Mouse (Mus musculus) urinary bladder, adult 2 months (tissue): ENCODE results near the gene Tubg2. TPM values are rescaled to one million over a fixed set of nuclear protein-coding genes. Genes with fewer than 3 reads are reported as not detected.

ENCODE experiments used
- DNase-seq: peaks from one replicate; pipeline ENCODE4 v3.0.0; 2022; ENCODE audit warnings: low spot score
- polyA plus RNA-seq: library from polyadenylated mRNA; depleted of rRNA; stranded (reverse); fragments of >200 nt; gene quantifications from 2 replicates; pipeline ENCODE4 v1.2.3, GENCODE M21; 2012

Gene Tubg2
- polyA plus RNA-seq, 1 experiment, result 3.3 TPM

DNA sequence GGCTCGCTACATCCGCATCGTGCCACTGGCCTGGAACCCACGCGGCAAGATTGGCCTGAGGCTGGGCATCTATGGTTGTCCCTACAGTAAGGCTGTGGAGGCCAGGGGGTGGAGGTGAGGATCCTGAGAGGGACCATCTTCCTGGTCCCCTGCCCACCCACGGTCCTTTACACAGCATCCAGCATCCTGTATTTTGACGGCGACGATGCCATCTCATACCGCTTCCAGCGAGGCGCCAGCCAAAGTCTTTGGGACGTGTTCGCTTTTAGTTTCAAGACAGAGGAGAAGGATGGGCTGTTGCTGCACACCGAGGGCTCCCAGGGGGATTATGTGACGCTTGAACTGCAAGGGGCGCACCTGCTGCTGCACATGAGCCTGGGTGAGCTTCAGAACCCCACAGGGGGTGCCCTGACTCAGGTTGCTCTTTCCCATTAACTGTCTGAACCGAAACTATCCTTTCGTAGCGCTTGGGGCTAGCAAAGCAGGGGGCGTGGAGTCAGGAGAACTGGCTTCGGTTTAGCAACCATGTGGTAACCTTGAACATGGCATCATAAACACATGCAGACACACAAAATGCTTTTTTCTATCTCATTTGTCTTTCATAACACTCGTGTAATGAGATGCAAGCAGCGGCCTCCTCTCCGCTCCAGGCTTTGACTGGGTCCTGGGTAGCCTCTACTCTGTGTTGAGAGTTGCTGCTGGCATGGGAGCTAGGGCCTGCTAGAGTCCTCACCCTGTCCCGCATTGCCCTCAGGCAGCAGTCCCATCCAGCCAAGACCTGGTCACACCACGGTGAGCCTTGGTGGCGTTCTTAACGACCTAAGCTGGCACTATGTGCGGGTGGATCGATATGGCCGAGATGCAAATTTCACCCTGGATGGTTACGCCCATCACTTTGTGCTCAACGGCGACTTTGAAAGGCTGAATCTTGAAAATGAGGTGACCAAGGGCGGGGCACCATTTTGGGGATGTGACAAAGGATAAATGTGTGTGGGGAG is 22.7 kb downstream of the Tubg2 start:
- peak; percentile 23 for DNase-seq

DNA sequence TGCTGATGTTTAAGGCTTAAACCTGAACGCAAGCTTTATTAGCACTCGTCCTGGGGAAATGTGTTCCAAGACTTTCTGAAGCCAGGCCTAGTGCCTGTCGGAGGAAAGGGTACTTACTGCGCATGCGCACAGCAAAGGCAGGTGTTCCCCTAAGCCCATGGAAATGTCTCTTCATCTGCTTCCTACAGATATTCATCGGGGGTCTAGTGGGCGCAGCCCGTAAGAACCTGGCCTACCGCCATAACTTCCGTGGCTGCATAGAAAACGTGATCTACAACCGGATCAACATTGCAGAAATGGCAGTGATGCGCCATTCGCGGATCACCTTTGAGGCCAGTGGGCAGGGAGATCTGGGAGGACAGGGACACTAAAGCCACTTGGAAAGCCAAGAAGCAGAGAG is 23.6 kb downstream of the Tubg2 start:
- DNase-seq, result no peak

DNA sequence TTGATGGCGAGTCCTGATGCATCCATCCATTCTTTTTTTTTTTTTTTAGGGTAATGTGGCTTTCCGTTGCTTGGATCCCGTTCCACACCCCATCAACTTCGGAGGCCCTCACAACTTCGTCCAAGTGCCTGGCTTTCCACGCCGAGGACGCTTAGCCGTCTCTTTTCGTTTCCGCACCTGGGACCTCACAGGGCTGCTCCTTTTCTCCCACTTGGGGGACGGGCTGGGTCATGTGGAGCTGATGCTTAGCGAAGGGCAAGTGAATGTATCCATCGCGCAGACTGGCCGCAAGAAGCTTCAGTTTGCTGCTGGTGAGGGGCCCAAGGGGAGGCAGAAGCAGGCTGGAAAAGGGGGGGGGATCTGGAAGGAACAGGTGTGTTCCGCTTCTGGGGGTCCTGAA is 24.6 kb downstream of the Tubg2 start:
- DNase-seq, result no peak

DNA sequence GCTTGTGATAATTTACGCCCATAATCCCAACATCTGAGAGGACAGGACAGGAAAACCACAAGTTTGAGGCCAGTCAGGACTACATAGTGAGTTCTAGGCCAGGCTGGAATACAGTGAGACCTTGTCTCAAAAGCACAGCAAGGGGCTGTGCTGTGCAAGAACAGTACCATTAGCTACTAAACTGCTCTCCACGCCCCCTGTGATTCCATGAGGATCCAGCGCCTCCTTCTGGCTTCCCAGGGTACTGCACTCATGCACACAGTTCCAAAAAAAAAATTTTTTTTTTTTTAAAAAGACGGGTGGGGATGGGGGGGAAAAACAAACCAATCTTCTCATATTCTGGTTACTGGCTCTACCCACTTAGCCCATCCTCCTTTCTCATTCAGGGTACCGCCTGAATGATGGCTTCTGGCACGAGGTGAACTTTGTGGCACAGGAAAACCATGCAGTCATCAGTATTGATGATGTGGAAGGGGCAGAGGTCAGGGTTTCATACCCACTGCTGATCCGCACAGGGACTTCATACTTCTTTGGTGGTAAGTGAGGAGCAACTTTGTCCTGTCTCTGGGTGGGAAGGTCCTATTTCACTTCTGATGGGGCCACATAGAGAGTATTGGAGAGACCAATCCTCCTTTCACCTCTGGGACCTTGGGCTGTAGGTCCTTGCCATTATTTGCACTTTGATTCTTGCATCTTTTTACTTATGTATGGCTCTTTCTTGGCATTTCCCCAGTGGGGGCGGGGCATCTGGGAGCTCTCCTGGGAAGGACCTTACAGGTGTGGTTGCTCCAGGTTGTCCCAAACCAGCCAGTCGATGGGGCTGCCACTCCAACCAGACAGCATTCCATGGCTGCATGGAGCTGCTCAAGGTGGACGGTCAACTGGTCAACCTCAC is 25.4 kb downstream of the Tubg2 start:
- peak; percentile 51 for DNase-seq

DNA sequence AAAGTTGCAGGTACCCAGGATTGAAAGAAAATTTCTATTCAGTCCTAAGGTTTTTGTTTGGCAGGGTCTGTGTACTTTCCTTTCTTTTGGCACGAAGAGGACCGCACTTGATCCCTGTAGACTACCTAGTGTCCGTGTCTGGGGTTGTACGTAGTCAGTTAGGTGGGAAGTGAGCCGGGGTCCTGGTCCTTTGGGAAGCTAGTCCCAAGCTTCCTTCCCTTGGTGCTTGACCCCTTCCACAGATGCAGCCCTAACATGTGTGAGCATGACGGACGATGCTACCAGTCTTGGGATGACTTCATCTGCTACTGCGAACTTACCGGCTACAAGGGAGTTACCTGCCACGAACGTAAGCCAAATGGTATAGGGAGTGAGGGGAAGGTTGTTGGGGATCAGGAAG is 26.3 kb downstream of the Tubg2 start:
- DNase-seq, result no peak

DNA sequence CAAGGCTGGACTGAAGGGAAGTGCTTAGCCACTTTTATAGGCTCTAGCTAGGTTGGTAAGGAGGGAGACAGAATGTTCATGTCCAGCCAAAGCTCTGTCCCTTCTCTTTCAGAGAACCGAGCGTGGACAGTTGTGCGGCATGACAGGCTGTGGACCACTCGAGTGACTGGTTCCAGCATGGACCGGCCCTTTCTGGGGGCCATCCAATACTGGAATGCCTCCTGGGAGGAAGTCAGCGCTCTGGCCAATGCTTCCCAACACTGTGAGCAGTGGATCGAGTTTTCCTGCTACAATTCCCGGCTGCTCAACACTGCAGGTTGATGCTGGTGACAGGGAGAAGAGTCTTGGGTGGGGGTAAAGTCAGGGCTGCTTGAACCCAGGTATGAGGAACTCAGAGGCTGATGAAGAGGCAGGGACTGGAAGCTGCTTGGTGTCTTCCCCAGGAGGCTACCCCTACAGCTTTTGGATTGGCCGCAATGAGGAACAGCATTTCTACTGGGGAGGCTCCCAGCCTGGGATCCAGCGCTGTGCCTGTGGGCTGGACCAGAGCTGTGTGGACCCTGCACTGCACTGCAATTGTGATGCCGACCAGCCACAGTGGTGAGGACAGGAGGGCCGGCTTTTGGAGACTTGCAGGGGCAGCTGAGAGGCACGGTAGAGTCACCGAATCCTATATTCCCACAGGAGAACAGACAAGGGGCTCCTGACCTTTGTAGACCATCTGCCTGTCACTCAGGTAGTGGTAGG is 27.2 kb downstream of the Tubg2 start:
- DNase-seq, result no peak

DNA sequence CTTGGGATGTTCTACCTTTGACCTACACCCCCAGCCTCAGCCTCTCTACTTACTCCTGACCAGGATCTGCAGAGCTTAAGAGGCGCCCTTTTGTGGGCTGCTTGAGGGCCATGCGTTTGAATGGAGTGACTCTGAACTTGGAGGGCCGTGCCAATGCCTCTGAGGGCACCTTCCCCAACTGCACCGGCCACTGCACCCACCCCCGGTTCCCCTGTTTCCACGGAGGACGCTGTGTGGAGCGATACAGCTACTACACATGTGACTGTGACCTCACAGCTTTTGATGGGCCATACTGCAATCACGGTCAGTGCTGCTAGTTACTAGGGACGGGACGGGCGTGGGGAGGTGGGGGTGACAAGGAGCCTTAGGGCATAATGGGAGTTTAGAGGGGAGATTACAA is 29.3 kb downstream of the Tubg2 start:
- no peak for DNase-seq

DNA sequence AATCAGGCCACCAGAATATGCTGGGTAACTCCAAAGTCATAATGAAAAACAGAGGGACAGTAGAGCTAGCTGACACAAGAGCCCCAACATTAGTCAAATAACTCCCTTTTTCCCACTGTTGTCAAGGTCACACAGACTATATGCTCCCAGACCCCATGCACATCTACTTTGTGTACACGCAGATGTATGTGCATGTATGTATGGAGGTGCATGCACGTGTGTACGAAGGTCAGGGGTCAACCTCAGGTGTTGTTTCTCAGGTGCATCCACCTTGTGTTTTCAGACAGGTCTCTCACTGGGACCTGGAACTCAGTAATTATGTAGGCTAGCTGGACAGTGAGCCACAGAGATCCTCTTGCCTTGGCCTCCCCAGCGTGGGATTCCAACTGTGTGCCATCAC is 29.7 kb downstream of the Tubg2 start:
- no peak for DNase-seq

DNA sequence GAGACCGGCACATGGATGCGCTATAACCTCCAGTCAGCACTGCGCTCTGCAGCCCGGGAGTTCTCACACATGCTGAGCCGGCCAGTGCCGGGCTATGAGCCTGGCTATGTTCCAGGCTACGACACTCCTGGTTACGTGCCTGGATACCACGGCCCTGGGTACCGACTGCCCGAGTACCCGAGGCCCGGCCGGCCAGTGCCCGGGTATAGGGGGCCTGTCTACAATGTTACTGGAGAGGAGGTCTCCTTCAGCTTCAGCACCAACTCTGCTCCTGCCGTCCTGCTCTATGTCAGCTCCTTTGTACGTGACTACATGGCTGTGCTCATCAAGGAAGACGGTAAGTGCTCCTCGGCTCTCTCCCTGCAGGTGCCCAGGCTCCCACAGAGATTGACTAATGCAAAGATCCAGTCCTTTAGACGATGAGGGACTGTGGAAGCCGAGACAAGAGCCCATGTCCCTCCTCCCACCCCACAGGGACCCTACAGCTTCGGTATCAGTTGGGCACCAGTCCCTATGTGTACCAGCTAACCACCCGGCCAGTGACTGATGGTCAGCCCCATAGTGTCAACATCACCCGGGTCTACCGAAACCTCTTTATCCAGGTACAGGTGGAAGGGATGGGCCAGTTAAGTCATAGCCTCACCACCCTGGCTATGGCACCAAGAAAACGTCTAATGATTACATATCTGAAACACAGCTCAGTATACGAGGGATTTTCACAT is 31.0 kb downstream of the Tubg2 start:
- no peak for DNase-seq

DNA sequence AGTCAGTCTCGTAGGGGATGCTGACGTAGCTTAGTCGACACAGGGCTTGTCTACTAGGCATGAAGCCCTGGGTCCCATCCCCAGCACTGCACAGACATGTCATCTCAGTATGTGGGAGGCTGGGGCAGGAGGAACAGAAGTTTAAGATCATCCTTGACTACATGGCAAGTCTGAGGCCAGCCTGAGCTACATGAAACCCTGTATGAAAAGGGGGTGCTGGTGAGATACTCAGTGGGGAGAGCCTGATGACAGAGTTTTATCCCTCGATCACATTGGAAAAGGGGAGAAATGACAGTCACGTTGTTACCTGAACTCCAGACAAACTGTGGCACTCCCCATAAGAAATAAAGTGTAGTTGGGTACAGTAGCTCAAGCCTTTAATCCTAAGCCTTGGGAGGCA is 31.8 kb downstream of the Tubg2 start:
- DNase-seq, result no peak

DNA sequence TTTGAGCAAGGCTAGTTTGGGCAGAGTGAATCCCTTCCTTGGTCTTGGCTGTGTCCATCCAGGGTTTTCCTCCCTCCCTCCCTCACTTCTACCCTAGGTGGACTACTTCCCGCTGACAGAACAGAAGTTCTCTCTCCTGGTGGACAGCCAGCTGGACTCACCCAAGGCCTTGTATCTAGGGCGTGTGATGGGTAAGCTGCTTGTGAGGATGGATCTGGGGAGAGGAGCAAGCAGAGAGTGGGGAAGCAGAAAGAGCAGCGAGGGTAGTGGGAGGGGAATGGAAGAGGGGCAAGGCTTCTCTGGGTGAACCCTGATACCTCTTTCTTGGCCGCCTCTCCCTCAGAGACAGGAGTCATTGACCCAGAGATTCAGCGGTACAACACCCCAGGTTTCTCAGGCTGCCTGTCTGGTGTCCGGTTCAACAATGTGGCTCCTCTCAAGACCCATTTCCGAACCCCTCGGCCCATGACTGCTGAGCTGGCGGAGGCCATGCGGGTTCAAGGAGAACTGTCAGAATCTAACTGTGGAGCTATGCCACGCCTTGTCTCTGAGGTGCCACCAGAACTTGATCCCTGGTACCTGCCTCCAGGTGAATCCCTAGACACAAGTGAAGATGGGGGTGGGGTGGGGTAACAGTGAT is 32.6 kb downstream of the Tubg2 start:
- DNase-seq, result no peak

DNA sequence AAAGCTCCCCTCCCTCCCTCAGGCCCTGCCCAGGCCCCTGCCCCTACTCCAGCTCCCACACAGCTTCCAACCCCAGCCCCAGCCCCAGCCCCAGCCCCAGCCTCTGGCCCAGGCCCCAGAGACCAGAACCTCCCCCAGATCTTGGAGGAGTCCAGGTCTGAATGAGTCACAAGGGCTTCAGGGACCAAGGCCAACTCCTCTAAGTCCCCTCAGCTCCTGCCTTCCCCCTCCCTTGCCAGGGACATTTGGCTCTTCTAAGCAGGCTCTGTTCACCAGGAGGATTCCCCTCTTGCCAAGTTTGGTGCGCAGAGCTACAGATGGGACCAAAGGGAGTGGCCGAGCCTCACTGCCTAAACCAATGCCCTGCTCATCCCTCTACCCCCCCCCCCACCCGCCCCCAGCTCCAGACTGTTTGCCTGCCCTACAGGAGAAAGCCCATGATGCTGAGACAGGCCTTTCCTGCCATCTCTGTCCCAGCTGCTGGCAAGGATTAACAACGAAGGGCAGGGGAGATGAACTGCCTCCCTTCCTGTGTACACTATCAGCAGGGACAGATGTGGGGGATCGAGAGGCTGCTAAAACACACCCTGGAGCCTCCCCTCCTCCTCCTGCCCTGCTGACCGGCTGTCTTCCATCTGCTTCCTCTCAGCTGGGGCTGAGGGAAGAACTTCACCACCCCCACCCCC is 33.9 kb downstream of the Tubg2 start:
- DNase-seq, result no peak

- DNase-seq, result no peak
These were observed 34.6 kb downstream of the Tubg2 start for GRCm38 (mm10) chr11:101190181-101190912.

DNA sequence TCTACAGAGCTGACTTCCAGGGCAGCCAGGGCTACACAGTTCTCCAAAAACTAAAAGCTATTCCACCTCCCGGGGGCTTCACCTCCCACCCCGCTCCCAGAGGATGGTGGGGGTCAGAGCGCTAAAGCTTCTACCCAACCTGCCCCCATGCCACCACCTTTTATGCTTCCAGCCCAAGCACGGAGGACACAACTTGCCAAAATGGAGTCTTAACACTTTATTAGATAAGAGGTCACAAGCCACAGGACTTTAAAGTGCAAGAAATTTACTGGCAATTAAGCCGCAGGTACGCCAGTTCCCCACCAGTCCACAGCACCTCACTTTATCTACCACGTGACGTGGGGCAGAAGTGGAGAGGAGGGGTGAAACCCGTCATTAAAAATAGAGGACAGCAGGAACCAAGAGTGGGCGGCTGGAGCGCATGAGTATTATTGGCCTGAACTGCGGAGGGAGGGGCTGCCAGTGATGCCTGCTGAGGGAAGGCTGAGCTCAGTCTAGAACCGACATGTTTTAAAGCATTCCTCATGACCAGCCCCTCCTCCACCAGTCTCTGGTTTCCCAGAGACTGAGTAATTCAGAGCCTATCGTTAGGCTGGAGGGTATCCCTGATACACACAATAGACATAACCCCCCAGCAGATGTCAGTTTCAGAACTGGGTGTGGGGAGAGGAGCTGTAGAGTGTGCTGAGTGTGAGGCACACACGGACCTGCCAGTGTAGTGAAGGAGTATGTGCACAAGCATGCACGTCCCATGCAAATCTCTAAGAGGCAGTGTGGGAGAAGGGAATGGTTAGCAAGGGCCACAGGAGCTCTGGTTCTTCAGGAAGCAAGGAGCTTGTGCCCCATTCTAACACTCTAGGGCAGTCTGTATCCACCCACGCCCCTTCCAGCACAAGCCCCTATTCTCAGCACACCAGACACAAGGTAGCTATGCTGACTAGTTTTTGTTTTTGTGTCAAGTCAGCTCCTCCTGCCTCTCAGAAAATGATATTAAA is 35.5 kb downstream of the Tubg2 start:
- DNase-seq, result no peak

DNA sequence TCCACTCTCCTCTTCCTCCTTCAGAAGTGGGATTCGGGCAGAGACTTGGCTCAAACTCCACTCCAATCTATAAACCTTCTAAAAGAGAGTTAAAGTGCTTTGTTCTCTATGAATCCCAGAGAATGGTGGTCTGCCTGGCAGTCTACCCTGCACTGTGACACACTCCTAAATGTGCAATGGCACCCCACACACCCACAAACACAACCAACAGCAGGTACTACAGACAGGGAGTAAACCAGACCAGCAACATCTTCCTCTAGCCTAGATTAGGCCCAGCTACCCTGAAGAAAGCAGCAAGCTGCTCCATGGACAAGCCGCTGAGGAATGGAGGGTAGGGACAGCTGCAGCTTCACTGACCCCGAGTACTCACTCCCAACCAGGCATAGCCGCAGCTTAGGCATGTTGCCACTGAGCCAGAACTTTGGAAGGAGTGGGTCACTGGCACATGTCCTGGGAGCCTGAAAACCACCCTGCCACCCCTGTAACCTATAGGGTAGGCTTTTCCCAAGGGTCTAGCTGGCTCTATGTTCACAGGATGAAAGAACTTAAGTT is 36.3 kb downstream of the Tubg2 start:
- no peak for DNase-seq

GRCm38 (mm10) chr11:101192646-101193045 is 36.9 kb downstream of the Tubg2 start:
- no peak for DNase-seq

GRCm38 (mm10) chr11:101193076-101193475 is 37.4 kb downstream of the Tubg2 start:
- no peak for DNase-seq

- DNase-seq, result no peak
These were observed 38.4 kb downstream of the Tubg2 start for GRCm38 (mm10) chr11:101194137-101194536.
